Mouse (Mus musculus) brain, adult 10 weeks (tissue): ENCODE data around the gene Cldn34d. TPM values are rescaled to one million over a fixed set of nuclear protein-coding genes. Genes with fewer than 3 reads are reported as not detected.

Experiments used
- polyA plus RNA-seq: library from polyadenylated mRNA; stranded (reverse); fragments of 350-450 nt; fragmentation: Illumina TruSeq; extraction: RNeasy Lipid Tissue Mini Kit (QIAGEN cat#74804); gene quantifications from one replicate; pipeline ENCODE4 v1.2.3, GENCODE M21; 2015; ENCODE audit warnings: low read depth, low replicate concordance

The Cldn34d gene
- not detected for polyA plus RNA-seq

GRCm38 (mm10) chrX:76602824-76603223 is at the start of gene Cldn34d:
TSS of gene Cldn34d (minus strand) at chrX:76602924.

Other genes with a start within 250 kb of the Cldn34d start
- gene Cldn34b4, start 209.6 kb downstream of the Cldn34d start, polyA plus RNA-seq: not detected